Mouse (Mus musculus) embryonic facial prominence, embryonic 15.5 days (tissue): ENCODE measurements at regions not wholly inside any gene's neighbourhood (a gene's known extent, or its start where the extent isn't known, plus 50 kb on each side); places are given as distances from the start of the nearest gene placed in this dataset.
"Not testable (repeated sequence)": the region's sequence is repeated elsewhere in the genome, so short reads cannot be mapped to it uniquely, and the experiment has no call there.

Experiments
- ATAC-seq: fragments of 200-750 bp; cut with Nextera tagmentation; 2 replicates; pipeline ENCODE4 v1.8.0; 2017; ENCODE audit warnings: low read depth, moderate TSS enrichment; ENCODE audit not compliant: insufficient number of reproducible peaks, low FRiP score, low TSS enrichment
- H3K27ac ChIP-seq: fragments of 300-500 bp; sonication (generic); replicated peaks from 2 replicates; pipeline ENCODE4 v1.5.1; 2015; ENCODE audit warnings: mild to moderate bottlenecking, inconsistent platforms
- H3K27me3 ChIP-seq: fragments of 300-500 bp; sonication (generic); 2 replicates; pipeline ENCODE4 v1.6.1; 2015; ENCODE audit warnings: inconsistent platforms
- H3K36me3 ChIP-seq: fragments of 300-500 bp; sonication (generic); 2 replicates; pipeline ENCODE4 v1.6.1; 2015; ENCODE audit warnings: mild to moderate bottlenecking, inconsistent platforms
- H3K4me1 ChIP-seq: fragments of 300-500 bp; sonication (generic); 2 replicates; pipeline ENCODE4 v1.6.1; 2015; ENCODE audit warnings: inconsistent platforms
- H3K4me2 ChIP-seq: fragments of 300-500 bp; sonication (generic); replicated peaks from 2 replicates; pipeline ENCODE4 v1.6.1; 2015; ENCODE audit warnings: mild to moderate bottlenecking, inconsistent platforms
- H3K4me3 ChIP-seq: fragments of 300-500 bp; sonication (generic); replicated peaks from 2 replicates; pipeline ENCODE4 v1.5.1; 2015; ENCODE audit warnings: mild to moderate bottlenecking, inconsistent platforms
- H3K9ac ChIP-seq: fragments of 300-500 bp; sonication (generic); 2 replicates; pipeline ENCODE4 v1.6.1; 2015; ENCODE audit warnings: inconsistent platforms
- H3K9me3 ChIP-seq: fragments of 300-500 bp; sonication (generic); replicated peaks from 2 replicates; pipeline ENCODE4 v1.6.1; 2016; ENCODE audit warnings: inconsistent platforms
- WGBS: fragments of 180-500 bp; shearing (Covaris S2); methylation state at CpG from one replicate; pipeline ENCODE4 v1.1.7; 2015; 5-methylcytosine and 5-hydroxymethylcytosine counted together

GRCm38 (mm10) chr5:51946062-51946461 lies 244.3 kb downstream of the Dhx15 start:
- 94% methylated on average over 3 of the region's 3 CpGs for WGBS
- no peaks in the 10 kb centered on the region for H3K9me3 ChIP-seq

GRCm38 (mm10) chr5:51941925-51942291 lies 248.4 kb downstream of the Dhx15 start:
- not testable (repeated sequence) for ATAC-seq, H3K27me3 ChIP-seq, H3K36me3 ChIP-seq, H3K9me3 ChIP-seq, H3K27ac ChIP-seq, H3K4me1 ChIP-seq, H3K9ac ChIP-seq, H3K4me3 ChIP-seq, H3K4me2 ChIP-seq
- WGBS: 33% methylated on average over 4 of the region's 4 CpGs

More at GRCm38 (mm10) chr5:51946062-51946461, 244.3 kb downstream of the Dhx15 start:
- H3K27ac ChIP-seq: no peak overlapping the region
- H3K4me1 ChIP-seq: no peaks in the 10 kb centered on the region
- no peak overlapping the region for H3K4me3 ChIP-seq
- no peaks in the 10 kb centered on the region for H3K27me3 ChIP-seq
- H3K9ac ChIP-seq: no peak overlapping the region
- no peak overlapping the region for H3K4me2 ChIP-seq
- ATAC-seq: no peak
- H3K36me3 ChIP-seq: no peaks in the 10 kb centered on the region

- H3K36me3 ChIP-seq: no peaks in the 10 kb centered on the region
- ATAC-seq: no peak
- H3K9ac ChIP-seq: no peak overlapping the region
- H3K27ac ChIP-seq: no peak overlapping the region
- 41% methylated on average over 8 of the region's 8 CpGs for WGBS
- no peak overlapping the region for H3K4me3 ChIP-seq
- H3K27me3 ChIP-seq: no peaks in the 10 kb centered on the region
- H3K4me2 ChIP-seq: no peak overlapping the region
- H3K9me3 ChIP-seq: no peaks in the 10 kb centered on the region
- no peaks in the 10 kb centered on the region for H3K4me1 ChIP-seq
Observed at GRCm38 (mm10) chr5:51941255-51941924, 248.9 kb downstream of the Dhx15 start.

- no peak overlapping the region for H3K4me2 ChIP-seq
- no peak overlapping the region for H3K4me3 ChIP-seq
- ATAC-seq: no peak
- H3K9me3 ChIP-seq: no peaks in the 10 kb centered on the region
- H3K27me3 ChIP-seq: no peaks in the 10 kb centered on the region
- no peaks in the 10 kb centered on the region for H3K4me1 ChIP-seq
- no peak overlapping the region for H3K9ac ChIP-seq
- H3K27ac ChIP-seq: no peak overlapping the region
- 93% methylated on average over 6 of the region's 6 CpGs for WGBS
- no peaks in the 10 kb centered on the region for H3K36me3 ChIP-seq
Observed at GRCm38 (mm10) chr5:51938845-51939244, 251.5 kb downstream of the Dhx15 start.

GRCm38 (mm10) chr5:51937320-51937719 lies 253.0 kb downstream of the Dhx15 start:
- WGBS: 84% methylated on average over 6 of the region's 6 CpGs
- Histone ChIP-seq H3K27me3 (no peaks in the 10 kb centered on the region), H3K4me1 (no peaks in the 10 kb centered on the region), H3K4me3 (no peak overlapping the region), H3K27ac (no peak overlapping the region), H3K36me3 (no peaks in the 10 kb centered on the region), H3K9ac (no peak overlapping the region), H3K4me2 (no peak overlapping the region), H3K9me3 (no peaks in the 10 kb centered on the region)
- no peak for ATAC-seq

GRCm38 (mm10) chr5:51935391-51936354 lies 254.6 kb downstream of the Dhx15 start:
- H3K9ac ChIP-seq: no peak overlapping the region
- ATAC-seq: no peak
- WGBS: 82% methylated on average over 17 of the region's 17 CpGs

GRCm38 (mm10) chr5:51934910-51935309 lies 255.4 kb downstream of the Dhx15 start:
- H3K36me3 ChIP-seq: no peaks in the 10 kb centered on the region
- H3K9me3 ChIP-seq: no peaks in the 10 kb centered on the region
- WGBS: 68% methylated on average over 4 of the region's 4 CpGs
- ATAC-seq: no peak
- H3K4me2 ChIP-seq: no peak overlapping the region
- H3K9ac ChIP-seq: no peak overlapping the region
- H3K27me3 ChIP-seq: no peaks in the 10 kb centered on the region
- H3K4me1 ChIP-seq: no peaks in the 10 kb centered on the region
- no peak overlapping the region for H3K4me3 ChIP-seq
- H3K27ac ChIP-seq: no peak overlapping the region

More at GRCm38 (mm10) chr5:51935391-51936354, 254.6 kb downstream of the Dhx15 start:
- no peaks in the 10 kb centered on the region for H3K4me1 ChIP-seq
- H3K27me3 ChIP-seq: no peaks in the 10 kb centered on the region
- no peak overlapping the region for H3K4me3 ChIP-seq
- no peak overlapping the region for H3K27ac ChIP-seq
- H3K36me3 ChIP-seq: no peaks in the 10 kb centered on the region
- no peak overlapping the region for H3K4me2 ChIP-seq
- H3K9me3 ChIP-seq: no peaks in the 10 kb centered on the region

- Histone ChIP-seq H3K9me3 (no peaks in the 10 kb centered on the region), H3K4me2 (no peak overlapping the region), H3K9ac (no peak overlapping the region), H3K4me3 (no peak overlapping the region), H3K4me1 (no peaks in the 10 kb centered on the region), H3K36me3 (no peaks in the 10 kb centered on the region), H3K27ac (no peak overlapping the region), H3K27me3 (no peaks in the 10 kb centered on the region)
- WGBS: 85% methylated on average over 1 of the region's 1 CpGs
- ATAC-seq: no peak
Observed at GRCm38 (mm10) chr5:51933331-51933730, 257.0 kb downstream of the Dhx15 start.

- H3K27ac ChIP-seq: no peak overlapping the region
- H3K9me3 ChIP-seq: no peaks in the 10 kb centered on the region
- H3K4me2 ChIP-seq: no peak overlapping the region
- no peaks in the 10 kb centered on the region for H3K4me1 ChIP-seq
- no peak for ATAC-seq
- H3K36me3 ChIP-seq: no peaks in the 10 kb centered on the region
- no peaks in the 10 kb centered on the region for H3K27me3 ChIP-seq
- no peak overlapping the region for H3K4me3 ChIP-seq
- no peak overlapping the region for H3K9ac ChIP-seq
- WGBS: 68% methylated on average over 3 of the region's 3 CpGs
Observed at GRCm38 (mm10) chr5:51930416-51930815, 259.9 kb downstream of the Dhx15 start.

GRCm38 (mm10) chr5:51928801-51929200 lies 261.5 kb downstream of the Dhx15 start:
- no peak overlapping the region for H3K4me3 ChIP-seq
- no peaks in the 10 kb centered on the region for H3K36me3 ChIP-seq
- H3K4me1 ChIP-seq: no peaks in the 10 kb centered on the region
- no peak overlapping the region for H3K27ac ChIP-seq
- H3K9me3 ChIP-seq: no peaks in the 10 kb centered on the region
- H3K4me2 ChIP-seq: no peak overlapping the region
- H3K27me3 ChIP-seq: no peaks in the 10 kb centered on the region
- 95% methylated on average over 3 of the region's 3 CpGs for WGBS
- no peak overlapping the region for H3K9ac ChIP-seq
- no peak for ATAC-seq

GRCm38 (mm10) chr5:51923417-51923816 lies 266.9 kb downstream of the Dhx15 start:
- no peak overlapping the region for H3K4me2 ChIP-seq
- H3K27me3 ChIP-seq: no peaks in the 10 kb centered on the region
- H3K9ac ChIP-seq: no peak overlapping the region
- no peak overlapping the region for H3K4me3 ChIP-seq
- H3K4me1 ChIP-seq: no peaks in the 10 kb centered on the region
- ATAC-seq: no peak
- H3K9me3 ChIP-seq: no peaks in the 10 kb centered on the region
- H3K36me3 ChIP-seq: no peaks in the 10 kb centered on the region
- 36% methylated on average over 7 of the region's 7 CpGs for WGBS
- no peak overlapping the region for H3K27ac ChIP-seq
